8 mouse cellular contexts compared by ENCODE assay signal in genomic region chr16:4938461-4938860, GRCm38 (mm10). TPM values are rescaled to one million over a fixed set of nuclear protein-coding genes. Genes with fewer than 3 reads are reported as not detected.
DNase-seq lines count a peak whose midpoint lies in the region; ATAC-seq and TF ChIP-seq lines count a peak whose summit lies in the region.

Nudt16l1 (plus strand) TSS chr16:4938761.

- H3K9me3 ChIP-seq in MEL (replicated peaks; ENCODE audit: insufficient read depth, low read length), result no peaks in the 10 kb centered on the region
- no peaks in the 10 kb centered on the region for H3K9me3 ChIP-seq in hindbrain, embryonic 16.5 days (ENCODE audit: control insufficient read depth, low read length)
- no peaks in the 10 kb centered on the region for H3K9me3 ChIP-seq in liver, postnatal 0 days (ENCODE audit: low read length)

- WGBS in cerebellum, adult 2 months, result 2% methylated on average over 2 of the region's 2 CpGs
- 3% methylated on average over 2 of the region's 2 CpGs for WGBS in hindbrain, embryonic 16.5 days
- WGBS in liver, postnatal 0 days (ENCODE audit: insufficient replicate concordance), result 4% methylated on average over 2 of the region's 2 CpGs

- H3K27me3 ChIP-seq in cerebellum, adult 2 months (ENCODE audit: control insufficient read depth, insufficient read depth, low read length), result no peaks in the 10 kb centered on the region
- no peaks in the 10 kb centered on the region for H3K27me3 ChIP-seq in MEL (ENCODE audit: control insufficient read depth in 1 of 2, insufficient read depth in 2 of 2, low read length in 2 of 2)
- H3K27me3 ChIP-seq in hindbrain, embryonic 16.5 days (replicated peaks; ENCODE audit: control insufficient read depth, insufficient read depth, low read length), result no peaks in the 10 kb centered on the region
- no peaks in the 10 kb centered on the region for H3K27me3 ChIP-seq in liver, postnatal 0 days (ENCODE audit: insufficient read depth, low read length)

- no peak for TF ChIP-seq EP300 in MEL (IDR thresholded peaks at IDR 0.05; ENCODE audit: low read depth in 1 of 2, low read length in 2 of 2)
- TF ChIP-seq EP300 in liver, postnatal 0 days (IDR thresholded peaks at IDR 0.05; ENCODE audit: low read depth), result no peak

- no peak for TF ChIP-seq POLR2A in cerebellum, adult 2 months (IDR thresholded peaks at IDR 0.05; ENCODE audit: borderline replicate concordance, insufficient read depth, low read length)
- TF ChIP-seq POLR2A in MEL (IDR thresholded peaks at IDR 0.05; ENCODE audit: control insufficient read depth in 1 of 2, insufficient read depth in 1 of 2, low read depth in 1 of 2, low read length in 2 of 2, poor library complexity in 1 of 2), result no peak

- no peak for DNase-seq in cerebellum, adult 2 months
- no peak for DNase-seq in MEL (ENCODE audit: low read depth, low spot score)
- DNase-seq in gastrocnemius, adult 18-20 months (ENCODE audit: low spot score), result no peak
- DNase-seq in liver, postnatal 0 days, result no peak
- no peak for DNase-seq in spleen, postnatal 36 days (ENCODE audit: low spot score in 2 of 2)
- DNase-seq in cerebellum, adult 11 months, result no peak

- no peaks in the 10 kb centered on the region for H3K36me3 ChIP-seq in MEL (ENCODE audit: control insufficient read depth in 1 of 2, insufficient read depth in 2 of 2, low read length in 2 of 2)
- peaks cover 31% of the 10 kb centered on the region for H3K36me3 ChIP-seq in hindbrain, embryonic 16.5 days (ENCODE audit: control insufficient read depth, insufficient read depth, low read length)
- peaks cover 56% of the 10 kb centered on the region for H3K36me3 ChIP-seq in liver, postnatal 0 days (replicated peaks; ENCODE audit: insufficient read depth, low read length)

- H3K27ac ChIP-seq in cerebellum, adult 2 months (ENCODE audit: insufficient read depth, low read length), result peak within 1 kb of the TSS; percentile 37
- H3K27ac ChIP-seq in MEL (ENCODE audit: control insufficient read depth, low read depth, low read length), result peak within 1 kb of the TSS; percentile 18
- peak within 1 kb of the TSS; percentile 85 for H3K27ac ChIP-seq in hindbrain, embryonic 16.5 days (ENCODE audit: low read depth, low read length)
- peak within 1 kb of the TSS; percentile 74 for H3K27ac ChIP-seq in liver, postnatal 0 days (ENCODE audit: low read depth)

- no peak for TF ChIP-seq CTCF in cerebellum, adult 2 months (IDR thresholded peaks at IDR 0.05; ENCODE audit: borderline replicate concordance, insufficient read depth, low read depth, low read length)
- no peak for TF ChIP-seq CTCF in MEL (IDR thresholded peaks at IDR 0.05 in 2 of 3, conservative IDR thresholded peaks at IDR 0.05 in 1 of 3; ENCODE audit: control insufficient read depth in 1 of 3, insufficient read depth in 1 of 3, low read depth in 2 of 3, low read length in 3 of 3, poor library complexity in 1 of 3, severe bottlenecking in 1 of 3)
- TF ChIP-seq CTCF in liver, postnatal 0 days (IDR thresholded peaks at IDR 0.05; ENCODE audit: low read depth), result no peak

- H3K4me1 ChIP-seq in cerebellum, adult 2 months (ENCODE audit: control insufficient read depth, insufficient read depth, low read length), result peaks cover 11% of the 10 kb centered on the region; the same call in 1 of the 2 replicates
- H3K4me1 ChIP-seq in MEL (ENCODE audit: control insufficient read depth in 1 of 2, insufficient read depth in 2 of 2, low read length in 2 of 2), result 0 out of 4 replicates have a peak, but pooled peaks cover 0 to 5% of the 10 kb centered on the region in 2 experiments
- peaks cover 13% of the 10 kb centered on the region for H3K4me1 ChIP-seq in hindbrain, embryonic 16.5 days (ENCODE audit: control insufficient read depth, insufficient read depth, low read depth, low read length)
- H3K4me1 ChIP-seq in liver, postnatal 0 days (ENCODE audit: insufficient read depth), result peaks cover 18% of the 10 kb centered on the region

- peak within 1 kb of the TSS; percentile 76 for H3K4me2 ChIP-seq in hindbrain, embryonic 16.5 days (ENCODE audit: low read length)
- peak within 1 kb of the TSS; percentile 94 for H3K4me2 ChIP-seq in liver, postnatal 0 days (ENCODE audit: low read depth, low read length)

- peak within 1 kb of the TSS; percentile 87 for H3K4me3 ChIP-seq in cerebellum, adult 2 months (replicated peaks; ENCODE audit: insufficient read depth, low read depth, low read length)
- H3K4me3 ChIP-seq in MEL (ENCODE audit: control insufficient read depth in 1 of 2, insufficient read depth in 1 of 2, low read depth in 2 of 2, low read length in 2 of 2), result peak within 1 kb of the TSS; percentile 80 to 82
- peak within 1 kb of the TSS; percentile 74 for H3K4me3 ChIP-seq in hindbrain, embryonic 16.5 days (ENCODE audit: low read length)
- peak within 1 kb of the TSS; percentile 77 for H3K4me3 ChIP-seq in liver, postnatal 0 days (ENCODE audit: low read depth, low read length)

- peak within 1 kb of the TSS; percentile 81 for H3K9ac ChIP-seq in MEL (ENCODE audit: control insufficient read depth, low read depth, low read length, poor library complexity, severe bottlenecking)
- H3K9ac ChIP-seq in hindbrain, embryonic 16.5 days (ENCODE audit: low read depth, low read length), result peak within 1 kb of the TSS; percentile 82
- H3K9ac ChIP-seq in liver, postnatal 0 days (replicated peaks), result peak within 1 kb of the TSS; percentile 88

- no peak; the same call in 1 of the 2 replicates for ATAC-seq in cerebellum, adult (ENCODE audit: insufficient number of reproducible peaks, low FRiP score, low TSS enrichment)
- ATAC-seq in hindbrain, embryonic 16.5 days, result no peak
- no peak; the same call in 1 of the 2 replicates for ATAC-seq in liver, postnatal 0 days

- no peak for TF ChIP-seq RAD21 in MEL (IDR thresholded peaks at IDR 0.05; ENCODE audit: low read depth, low read length)

- peaks cover 4% of the 10 kb centered on the region for H3K79me2 ChIP-seq in MEL (ENCODE audit: control insufficient read depth, insufficient read depth, low read length, poor library complexity)

TF ChIP-seq in MEL, 35 proteins besides CTCF, POLR2A, EP300 and RAD21:
- TF ChIP-seq MAX (IDR thresholded peaks at IDR 0.05; ENCODE audit: low read length) (no peak), TAL1 (IDR thresholded peaks at IDR 0.05; ENCODE audit: low read length) (no peak), TCF12 (IDR thresholded peaks at IDR 0.05; ENCODE audit: low read depth, low read length) (no peak), JUND (IDR thresholded peaks at IDR 0.05; ENCODE audit: low read depth, low read length) (no peak), USF1 (IDR thresholded peaks at IDR 0.05; ENCODE audit: low read depth, low read length) (no peak), MAFK (IDR thresholded peaks at IDR 0.05; ENCODE audit: borderline replicate concordance, low read depth, low read length) (no peak), USF2 (IDR thresholded peaks at IDR 0.05; ENCODE audit: borderline replicate concordance in 1 of 2, insufficient read depth in 1 of 2, low read depth in 1 of 2, low read length in 2 of 2) (no peak), ZNF384 (IDR thresholded peaks at IDR 0.05; ENCODE audit: low read depth, low read length) (no peak), NELFE (IDR thresholded peaks at IDR 0.05; ENCODE audit: low read depth, low read length) (no peak), NRF1 (IDR thresholded peaks at IDR 0.05; ENCODE audit: insufficient read depth, low read depth, low read length, poor library complexity, severe bottlenecking) (no peak)

RNA-seq across cellular contexts. Expression of gene Nudt16l1, which starts in this region (rescaled TPM):
- 102 and 104 TPM in 2 replicates for polyA plus RNA-seq in cerebellum, adult 2 months (2012; rRNA removed)
- total RNA-seq in MEL (2012; rRNA removed), result 34.2 and 41.1 TPM in 2 replicates
- polyA plus RNA-seq in MEL (2012; ENCODE audit: insufficient read depth in 1 of 2, insufficient read length in 2 of 2, low read depth in 1 of 2, low replicate concordance in 2 of 2, missing spikeins in 1 of 2), result 10 to 100 TPM in 1 of 2 experiments, not detected in 1; 69.3 TPM
- total RNA-seq in gastrocnemius, adult 18-20 months (2021), result 10 to 100 TPM; 10.1 to 12.5 TPM
- 132 and 137 TPM in 2 replicates for polyA plus RNA-seq in hindbrain, embryonic 16.5 days (2015; fragmentation: Nextera tagmentation; extraction: Ambion mirVana)
- polyA plus RNA-seq in liver, postnatal 0 days (2015; fragmentation: Nextera tagmentation; extraction: Ambion mirVana), result 38.9 and 40.2 TPM in 2 replicates

Comparison
In these comparisons a context has a peak if more than half of its experiments do, and no peak if none do; other contexts are left out.
1. H3K27ac ChIP-seq: peak in every context shown above with its lines; median percentile 85 in hindbrain, embryonic 16.5 days; 74 in liver, postnatal 0 days; 37 in cerebellum, adult 2 months; 18 in MEL.